Mouse (Mus musculus) erythroblast, embryonic 14.5 days (primary cell): ENCODE measurements around the gene Hsd17b10. TPM values are rescaled to one million over a fixed set of nuclear protein-coding genes. Genes with fewer than 3 reads are reported as not detected.

Source experiments
- H3K27me3 ChIP-seq: 2 replicates; pipeline ENCODE4 v1.6.1; 2012; ENCODE audit warnings: inconsistent platforms; ENCODE audit not compliant: control insufficient read depth
- H3K36me3 ChIP-seq: 2 replicates; pipeline ENCODE4 v1.6.1; 2012; ENCODE audit warnings: mild to moderate bottlenecking, inconsistent platforms; ENCODE audit not compliant: control insufficient read depth
- H3K4me1 ChIP-seq: 2 replicates; pipeline ENCODE4 v1.6.1; 2012; ENCODE audit warnings: inconsistent platforms; ENCODE audit not compliant: control insufficient read depth
- H3K4me3 ChIP-seq: replicated peaks from 2 replicates; pipeline ENCODE3; 2012; ENCODE audit warnings: moderate library complexity, mild to moderate bottlenecking, inconsistent platforms
- H3K9me3 ChIP-seq: 2 replicates; pipeline ENCODE4 v1.6.1; 2012; ENCODE audit warnings: low read length, inconsistent platforms, mixed read lengths; ENCODE audit not compliant: control insufficient read depth
- GATA1 ChIP-seq: IDR thresholded peaks from 2 replicates; pipeline ENCODE4 v1.6.1; 2012; ENCODE audit warnings: low read length, inconsistent platforms, mixed read lengths
- TAL1 ChIP-seq: IDR thresholded peaks from 3 replicates; pipeline ENCODE4 v1.6.1; 2012; ENCODE audit warnings: low read length, inconsistent platforms, mixed read lengths
- polyA plus RNA-seq: library from polyadenylated mRNA; stranded (reverse); fragments of >175 nt; gene quantifications from 2 replicates; pipeline ENCODE4 v1.2.3, GENCODE M21; 2012

The Hsd17b10 gene
- polyA plus RNA-seq: 1.6 and 2.3 TPM in 2 replicates

GRCm38 (mm10) chrX:152001737-152002710 is at the start of gene Hsd17b10:
Hsd17b10 (plus strand) TSS chrX:152001845.
- Histone ChIP-seq H3K9me3 (peaks cover 4% of the 10 kb centered on the region; the same call in 1 of the 2 replicates), H3K4me1 (peaks cover 19% of the 10 kb centered on the region), H3K4me3 (peak within 1 kb of the TSS; percentile 76), H3K27me3 (peaks cover 26% of the 10 kb centered on the region), H3K36me3 (peaks cover 26% of the 10 kb centered on the region)
- TF ChIP-seq TAL1 (no peak), GATA1 (no peak)

GRCm38 (mm10) chrX:151999006-151999710 is 2.5 kb upstream of the Hsd17b10 start:
- Histone ChIP-seq H3K27me3 (peaks cover 40% of the 10 kb centered on the region), H3K4me3 (no peak overlapping the region), H3K4me1 (peaks cover 19% of the 10 kb centered on the region), H3K9me3 (peaks cover 4% of the 10 kb centered on the region; the same call in 1 of the 2 replicates), H3K36me3 (peaks cover 9% of the 10 kb centered on the region)
- TF ChIP-seq GATA1 (no peak), TAL1 (no peak)

- H3K4me1 ChIP-seq: peaks cover 19% of the 10 kb centered on the region
- peaks cover 25% of the 10 kb centered on the region for H3K36me3 ChIP-seq
- no peak for TF ChIP-seq GATA1
- TF ChIP-seq TAL1: no peak
- peaks cover 28% of the 10 kb centered on the region for H3K27me3 ChIP-seq
- H3K9me3 ChIP-seq: peaks cover 4% of the 10 kb centered on the region; the same call in 1 of the 2 replicates
- H3K4me3 ChIP-seq: peak overlapping the region; percentile 76
These were observed 412 bp upstream of the Hsd17b10 start for GRCm38 (mm10) chrX:152001182-152001684.

GRCm38 (mm10) chrX:152002865-152003264 is 1.2 kb downstream of the Hsd17b10 start:
- no peak for TF ChIP-seq TAL1
- TF ChIP-seq GATA1: no peak
- Histone ChIP-seq H3K9me3 (peaks cover 4% of the 10 kb centered on the region; the same call in 1 of the 2 replicates), H3K4me1 (peaks cover 19% of the 10 kb centered on the region), H3K27me3 (peaks cover 21% of the 10 kb centered on the region), H3K36me3 (peaks cover 32% of the 10 kb centered on the region), H3K4me3 (no peak overlapping the region)

GRCm38 (mm10) chrX:152007863-152008262 is 6.2 kb downstream of the Hsd17b10 start:
- Histone ChIP-seq H3K4me1 (peaks cover 3% of the 10 kb centered on the region; the same call in 1 of the 2 replicates), H3K36me3 (peaks cover 32% of the 10 kb centered on the region), H3K27me3 (peaks cover 3% of the 10 kb centered on the region; the same call in 1 of the 2 replicates), H3K9me3 (no peaks in the 10 kb centered on the region), H3K4me3 (no peak overlapping the region)
- no peak for TF ChIP-seq TAL1
- no peak for TF ChIP-seq GATA1

GRCm38 (mm10) chrX:152015752-152016150 is 14.1 kb downstream of the Hsd17b10 start:
- H3K9me3 ChIP-seq: peaks cover 9% of the 10 kb centered on the region
- H3K27me3 ChIP-seq: peaks cover 10% of the 10 kb centered on the region; the same call in 1 of the 2 replicates
- H3K4me3 ChIP-seq: peak overlapping the region; percentile 91
- peaks cover 35% of the 10 kb centered on the region for H3K4me1 ChIP-seq
- TF ChIP-seq GATA1 (no peak), TAL1 (no peak)
- peaks cover 11% of the 10 kb centered on the region for H3K36me3 ChIP-seq

GRCm38 (mm10) chrX:152016151-152017145 is 14.8 kb downstream of the Hsd17b10 start, which contains the start of the genes Ribc1 and Smc1a:
Ribc1 (minus strand) TSS chrX:152016295.
Smc1a (plus strand) TSS chrX:152016428.
- H3K36me3 ChIP-seq: peaks cover 13% of the 10 kb centered on the region
- H3K27me3 ChIP-seq: peaks cover 10% of the 10 kb centered on the region; the same call in 1 of the 2 replicates
- TF ChIP-seq GATA1 (no peak), TAL1 (no peak)
- peak within 1 kb of the TSS; percentile 91 for H3K4me3 ChIP-seq
- H3K9me3 ChIP-seq: peaks cover 9% of the 10 kb centered on the region
- H3K4me1 ChIP-seq: peaks cover 36% of the 10 kb centered on the region

GRCm38 (mm10) chrX:152017186-152017585 is 15.5 kb downstream of the Hsd17b10 start:
- Histone ChIP-seq H3K4me1 (peaks cover 36% of the 10 kb centered on the region), H3K9me3 (peaks cover 9% of the 10 kb centered on the region), H3K4me3 (peak overlapping the region; percentile 91), H3K27me3 (peaks cover 10% of the 10 kb centered on the region; the same call in 1 of the 2 replicates), H3K36me3 (peaks cover 15% of the 10 kb centered on the region)
- TF ChIP-seq TAL1: no peak
